Mouse (Mus musculus) retina, adult 2 months (tissue): ENCODE measurements around the gene Adcy7.

Experiments used
- DNase-seq: peaks from one replicate; pipeline ENCODE4 v3.0.0-alpha.2; 2012; ENCODE audit warnings: low read depth, low spot score

Gene Adcy7

DNA sequence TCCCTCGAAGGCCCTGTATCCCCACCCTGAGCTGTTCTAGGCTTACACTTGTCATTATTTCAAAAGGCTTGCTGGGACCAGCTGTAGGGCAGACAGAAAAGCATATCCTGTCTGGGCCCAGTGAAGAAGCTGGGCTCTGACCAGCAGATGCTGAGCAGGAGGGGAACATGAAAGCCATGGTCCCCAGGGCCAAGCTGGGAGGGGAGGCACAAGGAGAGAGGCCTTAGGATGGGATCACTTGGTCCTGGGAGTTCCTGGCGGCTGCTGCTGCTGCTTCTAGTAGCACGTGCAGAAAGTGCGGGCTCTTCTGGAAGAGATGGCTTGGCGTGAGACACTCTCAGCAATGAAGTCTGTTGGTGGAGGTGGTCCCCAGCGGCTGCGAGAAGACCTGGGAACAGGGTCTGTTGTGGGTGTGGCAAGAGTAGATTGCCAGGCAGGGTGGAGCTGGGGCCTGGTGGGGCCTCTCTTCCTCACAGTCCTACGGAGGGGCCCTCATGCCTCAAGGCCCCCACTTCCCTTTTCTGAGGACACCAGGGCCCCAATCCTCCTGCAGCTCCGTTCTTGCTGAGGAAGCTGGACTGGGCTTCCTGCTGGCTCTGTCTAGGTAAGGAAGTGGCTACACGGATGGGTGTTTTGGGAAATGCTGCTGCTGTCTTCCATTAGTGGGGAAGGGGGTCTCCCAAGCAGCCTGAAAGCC lies 27.9 kb downstream of the Adcy7 start:
- no peak for DNase-seq

DNA sequence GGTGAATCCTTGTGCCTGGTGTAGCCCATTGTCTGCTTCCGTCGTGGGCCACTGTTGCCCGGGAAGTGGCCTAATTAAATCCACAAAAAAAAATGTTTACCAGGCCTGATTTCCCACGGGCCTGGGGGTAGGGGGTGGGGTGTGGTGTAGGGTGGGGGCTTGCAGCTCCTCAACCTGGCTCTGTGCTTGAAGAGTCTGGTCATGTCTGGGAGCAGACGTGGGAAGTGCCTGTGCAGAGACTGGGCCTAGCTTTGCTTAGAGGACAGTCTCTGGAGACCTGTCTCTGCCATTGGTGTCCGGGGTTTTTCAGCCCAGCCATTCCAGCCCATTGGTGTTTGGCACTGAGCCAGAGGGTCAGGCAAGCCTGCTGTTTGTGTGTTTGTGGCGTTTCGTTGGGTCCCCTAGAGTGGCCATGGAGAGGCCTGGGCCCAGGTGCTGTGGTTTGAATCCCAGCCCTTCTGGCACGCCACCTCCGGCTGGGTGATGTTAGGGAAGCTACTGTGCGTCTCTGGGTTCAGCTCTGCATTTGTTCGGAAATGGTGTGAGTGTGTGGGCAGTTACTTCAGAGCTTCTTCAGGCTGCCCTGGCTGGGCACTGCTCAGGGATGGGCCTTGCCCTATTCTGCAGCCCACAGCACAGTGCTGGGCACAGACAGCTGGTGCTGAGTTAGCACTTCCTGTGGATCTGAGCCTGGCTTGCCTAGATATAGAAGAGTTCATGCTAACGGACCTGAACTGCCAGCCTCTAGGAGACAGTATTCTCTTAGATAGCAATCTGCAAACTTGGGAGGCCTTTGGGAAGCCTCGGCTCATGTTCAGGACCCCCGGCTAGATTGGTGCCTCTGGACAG lies 29.6 kb downstream of the Adcy7 start:
- DNase-seq = no peak

DNA sequence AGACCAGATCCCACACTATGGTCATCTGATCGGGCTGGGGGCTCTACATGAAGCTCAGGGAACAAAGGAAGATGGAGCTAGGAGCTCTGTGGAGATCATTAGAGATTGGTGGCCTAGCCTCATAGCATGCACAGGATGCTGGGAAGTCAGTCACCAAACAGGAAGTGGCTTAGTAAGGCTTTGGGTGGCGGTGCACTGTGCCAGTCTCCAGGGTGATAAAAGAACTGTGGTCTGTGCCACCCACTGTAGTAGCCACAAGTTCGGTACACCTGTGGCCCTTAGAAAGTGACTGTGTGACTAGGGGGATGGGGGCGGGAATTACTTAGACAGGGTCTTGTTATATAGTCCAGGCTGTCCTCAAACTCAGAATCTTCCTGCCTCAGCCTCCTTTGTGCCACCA lies 33.6 kb downstream of the Adcy7 start:
- no peak for DNase-seq

DNA sequence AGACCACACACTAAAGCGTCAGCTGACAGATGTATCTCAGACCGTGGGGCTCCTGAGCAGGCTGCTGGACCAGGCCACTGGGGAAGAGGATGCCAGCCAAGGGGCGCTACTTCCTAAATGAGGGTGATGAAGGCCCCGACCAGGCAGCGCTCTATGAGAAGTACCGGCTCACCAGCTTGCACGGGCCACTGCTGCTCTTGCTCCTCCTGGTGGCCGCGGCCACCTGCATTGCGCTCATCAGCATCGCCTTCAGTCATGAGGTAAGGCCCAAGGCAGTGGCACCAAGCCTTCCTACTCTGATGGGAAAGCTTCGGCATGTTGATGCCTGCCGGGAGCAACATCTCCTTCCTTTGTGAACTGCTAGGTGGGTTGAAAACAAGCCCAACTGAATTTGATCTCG lies 34.3 kb downstream of the Adcy7 start:
- no peak for DNase-seq

- no peak for DNase-seq
These were observed 35.5 kb downstream of the Adcy7 start for GRCm38 (mm10) chr8:88307736-88308135.

- no peak for DNase-seq
These were observed 37.2 kb downstream of the Adcy7 start for GRCm38 (mm10) chr8:88309274-88309873.

DNA sequence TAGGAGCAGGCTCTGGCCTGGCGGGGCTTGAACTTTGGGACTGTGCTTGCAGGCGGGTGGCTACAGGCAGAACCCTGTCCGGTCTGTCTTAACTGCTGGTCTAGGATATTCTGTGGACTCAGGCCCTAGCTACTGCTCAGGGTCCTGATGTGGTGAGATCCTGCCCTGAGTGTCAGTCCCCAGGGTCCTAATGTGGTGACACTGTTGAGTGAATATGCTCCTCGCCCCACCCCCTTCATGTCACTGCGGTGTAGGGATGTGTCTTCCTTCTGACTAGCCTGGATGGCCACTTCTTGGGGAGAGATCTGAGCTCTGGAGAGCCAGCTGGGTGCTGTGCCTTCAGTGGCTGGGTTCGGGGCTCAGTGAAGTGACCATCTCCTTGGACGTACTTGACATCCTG lies 37.7 kb downstream of the Adcy7 start:
- no peak for DNase-seq

DNA sequence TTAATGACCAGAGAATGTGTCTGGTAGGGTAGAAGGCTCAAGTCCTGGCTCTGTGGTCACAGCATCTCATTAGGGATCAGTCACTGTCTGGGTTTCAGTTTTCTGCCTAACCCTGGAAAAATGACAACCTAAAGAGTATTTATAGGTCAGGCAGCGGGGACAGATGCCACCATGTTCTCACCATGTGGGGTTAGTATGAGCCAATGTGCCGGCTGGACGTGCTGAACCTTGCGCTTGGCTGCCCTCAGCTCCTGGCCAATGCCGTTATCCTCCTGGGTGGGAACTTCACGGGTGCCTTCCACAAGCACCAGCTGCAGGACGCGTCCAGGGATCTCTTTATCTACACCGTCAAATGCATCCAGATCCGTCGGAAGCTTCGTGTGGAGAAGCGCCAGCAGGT lies 38.1 kb downstream of the Adcy7 start:
- DNase-seq = no peak

DNA sequence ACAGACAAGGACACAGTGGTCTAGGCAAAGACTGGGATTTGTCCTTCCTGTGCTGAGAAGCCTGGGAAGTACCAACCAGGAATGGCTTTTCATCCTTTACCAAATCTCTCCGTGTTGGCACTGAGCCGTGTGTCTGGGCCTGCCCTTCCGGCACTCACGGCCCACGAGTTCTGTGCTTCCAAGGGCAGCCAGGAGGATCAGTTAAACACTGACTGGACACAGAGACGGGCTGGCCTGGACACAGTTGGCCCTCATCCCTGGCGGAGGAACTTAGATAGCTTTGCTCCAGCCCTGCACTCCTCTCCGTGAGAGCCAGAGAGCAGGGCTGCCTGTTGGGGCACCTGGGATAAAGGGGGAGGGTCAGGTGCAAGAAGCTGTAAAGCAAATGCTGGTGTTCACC lies 40.8 kb downstream of the Adcy7 start:
- DNase-seq = no peak

DNA sequence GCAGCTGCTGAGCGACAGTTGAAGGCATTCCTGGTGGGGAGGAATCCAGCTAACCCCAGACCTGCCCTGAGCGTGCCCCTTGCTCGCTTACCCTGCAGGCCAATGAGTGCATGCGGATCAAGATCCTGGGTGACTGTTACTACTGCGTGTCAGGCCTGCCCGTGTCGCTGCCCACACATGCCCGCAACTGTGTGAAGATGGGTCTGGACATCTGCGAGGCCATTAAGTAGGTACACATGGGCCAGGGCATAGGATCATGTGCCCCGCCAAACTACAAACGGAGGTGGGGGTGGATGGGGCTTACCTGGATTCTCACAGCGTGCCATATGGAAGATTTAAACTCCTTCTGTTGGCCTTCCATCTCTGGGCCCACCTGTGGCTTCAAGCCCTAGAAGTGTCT lies 41.8 kb downstream of the Adcy7 start:
- no peak for DNase-seq

DNA sequence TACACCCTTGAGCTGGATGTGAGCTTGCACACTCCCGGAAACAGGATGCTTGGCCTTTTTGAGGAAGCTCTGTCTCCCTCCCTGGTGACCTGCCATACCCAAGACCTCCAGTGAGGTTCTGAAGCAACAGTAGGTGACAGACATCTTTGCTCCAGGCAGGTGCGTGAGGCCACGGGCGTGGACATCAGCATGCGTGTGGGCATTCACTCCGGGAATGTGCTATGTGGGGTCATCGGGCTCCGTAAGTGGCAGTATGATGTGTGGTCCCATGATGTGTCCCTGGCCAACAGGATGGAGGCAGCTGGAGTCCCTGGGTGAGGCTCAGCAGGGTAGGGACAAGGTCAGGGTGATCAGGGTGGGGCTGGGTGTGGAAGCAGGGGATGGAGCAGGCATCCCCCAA lies 43.1 kb downstream of the Adcy7 start:
- no peak for DNase-seq

DNA sequence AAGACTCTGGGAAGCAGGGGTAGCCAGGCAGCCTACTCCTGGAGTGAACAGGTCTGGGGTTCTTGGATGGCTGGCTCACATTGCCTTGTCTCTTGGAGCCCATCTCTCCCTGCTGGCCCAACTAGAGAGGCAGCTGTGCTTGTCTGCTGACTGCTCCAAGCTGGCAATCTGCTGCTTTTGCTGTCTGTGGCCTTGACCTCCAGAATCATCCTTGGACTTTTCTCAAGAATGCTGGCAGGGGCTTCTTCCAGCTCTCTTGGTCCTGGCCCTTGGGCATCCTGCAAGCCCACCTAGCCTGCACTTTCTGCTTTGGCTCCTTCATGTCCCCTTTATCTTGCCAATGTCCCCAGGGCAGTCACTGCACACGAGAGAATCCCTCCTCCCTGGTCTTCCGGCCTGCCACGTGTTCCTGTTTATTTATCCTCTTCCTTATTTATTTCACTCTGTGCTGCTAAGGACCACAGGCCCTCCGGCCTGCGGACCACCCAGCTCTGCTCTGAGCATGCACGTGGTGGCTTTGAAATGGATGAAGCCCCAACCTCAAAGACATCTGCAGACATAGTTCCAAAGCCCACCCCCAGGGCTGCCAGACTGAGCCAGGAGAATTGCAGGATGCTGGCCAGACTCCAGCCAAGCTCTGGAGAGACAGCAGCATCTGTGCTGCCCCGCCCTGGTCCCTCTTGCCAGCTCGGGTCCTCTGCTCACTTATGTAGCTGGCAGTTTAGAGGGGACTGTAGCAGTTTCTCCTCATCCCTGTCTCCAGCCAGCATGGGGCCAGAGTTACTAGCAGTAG lies 44.1 kb downstream of the Adcy7 start:
- no peak for DNase-seq

GRCm38 (mm10) chr8:88317341-88317740 lies 45.1 kb downstream of the Adcy7 start:
- no peak for DNase-seq

DNA sequence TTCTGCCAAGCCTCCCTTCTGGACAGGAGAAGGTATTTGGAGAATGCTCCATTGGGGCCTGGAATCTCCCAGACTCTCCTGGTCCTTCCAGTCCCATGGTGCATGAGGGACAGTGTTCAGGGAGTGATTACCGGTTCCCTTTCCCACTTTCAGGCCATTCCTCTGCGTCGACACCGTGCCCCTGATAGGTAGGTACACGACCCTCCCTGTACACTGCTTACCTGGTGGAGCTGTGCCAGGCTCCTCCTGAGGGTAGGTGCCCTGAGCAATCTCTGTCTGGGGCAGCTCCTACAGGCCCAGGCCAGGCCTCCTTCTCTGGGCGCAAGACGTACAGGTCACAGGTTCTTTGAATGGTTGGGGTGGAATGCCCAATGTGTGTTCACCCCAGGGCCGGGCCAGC lies 45.9 kb downstream of the Adcy7 start:
- DNase-seq = no peak

GRCm38 (mm10) chr8:88320134-88320533 lies 47.9 kb downstream of the Adcy7 start:
- DNase-seq = no peak

- no peak for DNase-seq
These were observed 49.2 kb downstream of the Adcy7 start for GRCm38 (mm10) chr8:88321387-88321786.

- DNase-seq = no peak
These were observed 51.3 kb downstream of the Adcy7 start for GRCm38 (mm10) chr8:88323523-88323922.

DNA sequence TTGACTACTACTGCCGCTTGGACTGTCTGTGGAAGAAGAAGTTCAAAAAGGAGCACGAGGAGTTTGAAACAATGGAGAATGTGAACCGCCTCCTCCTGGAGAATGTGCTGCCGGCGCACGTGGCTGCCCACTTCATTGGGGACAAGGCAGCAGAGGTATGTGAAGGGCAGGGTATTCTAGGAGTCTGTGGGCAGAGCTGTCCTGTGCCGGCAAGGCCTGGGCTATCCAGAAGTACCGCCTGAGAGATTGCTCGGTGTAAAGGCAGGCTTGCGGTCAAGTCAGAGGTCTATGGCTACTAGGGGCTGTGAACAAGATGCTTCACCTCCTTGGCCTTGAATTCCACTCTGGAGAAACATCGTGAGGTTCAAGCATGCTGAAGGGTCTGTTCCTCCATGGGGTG lies 52.6 kb downstream of the Adcy7 start:
- no peak for DNase-seq

GRCm38 (mm10) chr8:88325251-88325650 lies 53.0 kb downstream of the Adcy7 start:
- DNase-seq = no peak

- no peak for DNase-seq
These were observed 53.6 kb downstream of the Adcy7 start for GRCm38 (mm10) chr8:88325795-88326194.

DNA sequence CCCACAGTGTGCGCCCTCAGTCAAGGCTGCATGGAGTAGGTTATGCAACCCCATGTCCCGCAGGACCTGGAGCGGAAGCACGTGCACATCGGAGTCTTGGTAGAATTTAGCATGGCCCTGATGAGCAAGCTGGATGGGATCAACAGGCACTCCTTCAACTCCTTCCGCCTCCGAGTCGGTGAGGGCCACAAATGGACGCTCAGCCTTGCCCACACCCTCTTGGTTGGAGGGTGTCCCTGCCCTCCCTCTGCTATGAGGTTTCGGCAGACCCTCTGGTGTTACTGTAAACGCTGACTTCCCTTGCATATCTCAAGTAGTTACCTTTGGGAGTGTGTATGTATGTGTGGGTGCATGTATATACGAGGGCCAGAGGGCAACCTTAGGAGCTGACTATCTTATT lies 54.1 kb downstream of the Adcy7 start:
- no peak for DNase-seq

DNA sequence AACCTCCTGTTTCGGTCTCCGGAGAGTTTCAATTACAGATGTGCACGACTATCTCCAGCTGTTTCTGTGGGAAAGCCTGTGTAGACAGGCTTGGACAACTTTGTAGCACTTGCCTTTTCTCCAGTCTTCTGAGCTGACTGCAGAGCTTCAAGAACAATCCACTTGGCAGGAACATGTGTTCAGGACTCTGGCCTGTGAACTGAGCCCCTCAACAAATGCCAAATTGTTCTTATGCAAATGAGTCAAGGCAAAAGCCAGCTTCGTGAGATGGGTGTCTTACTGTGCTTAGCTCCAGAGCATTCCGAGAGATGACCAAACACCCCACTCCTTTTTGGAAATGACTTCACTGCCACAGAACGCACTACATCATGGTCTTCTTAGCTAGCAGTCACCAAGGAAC lies 56.5 kb downstream of the Adcy7 start:
- DNase-seq = no peak
